Mouse (Mus musculus) embryonic stem cell, embryonic (primary cell): ENCODE data around the gene Oas2.
"Not testable (repeated sequence)": the region's sequence is repeated elsewhere in the genome, so short reads cannot be mapped to it uniquely, and the experiment has no call there.

Source experiments
- CTCF ChIA-PET, 4 experiments: fragments of 300-600 bp in 2 of 4; fragments of 350-600 bp in 2 of 4; sonication (Branson Sonifier 250); formaldehyde crosslinking; loops; one replicate each; lab custom pipeline; 2022; ENCODE audit warnings: inconsistent platforms in 2 of 4; lab: Charles Lee
- POLR2A ChIA-PET, 4 experiments: fragments of 300-600 bp in 2 of 4; fragments of 350-600 bp in 2 of 4; sonication (Branson Sonifier 250); formaldehyde crosslinking; loops; one replicate each; lab custom pipeline; 2022; ENCODE audit warnings: antibody characterized with exemption in 4 of 4, inconsistent platforms in 1 of 4; lab: Charles Lee

Gene Oas2

DNA sequence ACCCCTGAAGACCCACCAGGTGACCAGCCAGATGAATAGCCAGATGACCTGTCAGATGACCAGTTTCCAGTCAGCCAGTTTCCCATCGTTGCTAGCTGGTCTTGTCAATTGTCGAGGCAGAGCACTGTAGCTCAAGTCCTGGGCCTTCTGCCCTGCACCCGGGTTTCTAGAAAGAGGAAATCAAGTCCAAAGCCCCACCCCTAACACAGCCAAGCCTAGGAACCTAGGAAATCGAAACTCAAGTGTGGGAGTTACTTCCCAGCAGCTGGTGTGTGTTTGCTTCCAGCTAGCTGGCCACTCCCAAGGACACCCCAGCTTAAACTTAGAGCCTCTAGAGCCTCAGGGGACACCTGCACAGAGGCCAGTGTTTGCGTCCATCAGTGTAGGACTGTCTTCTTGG lies at the start of gene Oas2:
Oas2 (minus strand) TSS at position 166 of the 400 bp plus-strand sequence.
- ChIA-PET POLR2A (interaction anchor here (0.6 to 1.6 kb wide), 15 partner anchors 9 to 271 kb away, joined by 3 to 8 read pairs (median 3); no protein-coding TSS in a partner anchor), CTCF (interaction anchor here in 3 of 4 experiments (0.7 to 1.7 kb wide), 13 partner anchors 8 to 150 kb away, joined by 3 to 9 read pairs (median 3); no protein-coding TSS in a partner anchor)

GRCm38 (mm10) chr5:120798943-120799342 lies 49.3 kb upstream of the Oas2 start:
- CTCF ChIA-PET, POLR2A ChIA-PET: not testable (repeated sequence)

GRCm38 (mm10) chr5:120798147-120798546 lies 48.5 kb upstream of the Oas2 start:
- POLR2A ChIA-PET: not testable (repeated sequence)
- CTCF ChIA-PET: interaction anchor here in 2 of 4 experiments (0.6 to 1.9 kb wide), 3 partner anchors 8 to 118 kb away, joined by 3 to 5 read pairs (median 3); no protein-coding TSS in a partner anchor

DNA sequence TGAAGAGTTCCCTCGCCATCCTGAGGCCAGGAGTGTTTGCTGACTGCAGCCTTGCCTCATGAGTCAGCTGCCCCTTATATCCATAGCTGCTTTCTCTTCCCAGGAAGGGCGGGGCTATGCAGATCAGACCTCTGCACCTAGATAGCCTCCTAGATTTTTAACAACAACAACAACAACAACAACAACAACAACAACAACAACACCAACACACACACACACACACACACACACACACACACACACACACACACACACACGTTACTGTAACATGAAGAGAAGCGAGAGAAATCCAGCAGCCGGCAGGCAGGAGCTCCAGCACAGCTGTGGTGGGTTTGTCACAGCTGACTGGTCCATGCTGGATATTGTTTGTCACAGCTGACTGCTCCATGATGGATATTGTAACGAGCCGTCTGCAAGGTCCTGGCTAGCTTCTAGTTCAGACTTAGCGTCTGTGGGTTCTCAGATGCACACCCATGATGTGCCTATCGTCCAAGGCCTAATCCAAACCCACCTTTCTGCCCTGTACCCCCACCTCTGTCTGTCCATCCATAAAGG lies 45.9 kb upstream of the Oas2 start, which contains the start of gene Oas1e:
Oas1e (minus strand) TSS at position 51 of the 555 bp plus-strand sequence.
- ChIA-PET POLR2A (interaction anchor here (0.6 to 1.4 kb wide), 9 partner anchors 52 to 324 kb away, joined by 3 to 5 read pairs (median 3); partner anchors contain the start of gene Oas1g (in 1 of the 4)), CTCF (interaction anchor here in 3 of 4 experiments (0.6 to 1.5 kb wide), 23 partner anchors 11 to 1966 kb away, joined by 3 to 7 read pairs (median 3); partner anchors contain the start of gene Cfap73 (in 1 of the 3))

DNA sequence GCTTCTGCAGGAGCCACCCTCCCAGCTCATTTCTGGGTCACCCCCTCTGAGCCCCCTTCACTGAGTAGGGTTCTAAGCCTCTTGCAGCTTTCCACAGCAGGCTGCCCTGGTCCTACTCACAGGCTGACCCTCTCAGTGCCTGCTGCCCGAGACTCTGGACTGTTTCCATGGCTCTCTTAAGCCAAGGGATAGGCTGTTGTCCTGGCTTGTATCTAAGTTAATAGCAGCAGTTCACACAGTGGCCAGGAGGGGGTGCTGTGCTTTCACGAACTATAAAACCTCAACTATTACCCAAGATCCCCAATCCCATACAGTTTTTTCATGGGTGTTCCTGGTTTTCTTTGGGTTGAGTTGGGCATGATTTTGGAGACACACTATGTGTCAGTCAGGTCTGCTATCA lies 43.4 kb upstream of the Oas2 start:
- ChIA-PET POLR2A (interaction anchor here in 2 of 4 experiments (0.5 to 1.1 kb wide), 2 partner anchors 10 to 59 kb away, joined by 3 to 4 read pairs; no protein-coding TSS in a partner anchor), CTCF (interaction anchor here (0.5 to 1.3 kb wide), 21 partner anchors 10 to 679 kb away, joined by 3 to 6 read pairs (median 3); partner anchors contain the start of gene Oas1c (in 1 of the 4))

DNA sequence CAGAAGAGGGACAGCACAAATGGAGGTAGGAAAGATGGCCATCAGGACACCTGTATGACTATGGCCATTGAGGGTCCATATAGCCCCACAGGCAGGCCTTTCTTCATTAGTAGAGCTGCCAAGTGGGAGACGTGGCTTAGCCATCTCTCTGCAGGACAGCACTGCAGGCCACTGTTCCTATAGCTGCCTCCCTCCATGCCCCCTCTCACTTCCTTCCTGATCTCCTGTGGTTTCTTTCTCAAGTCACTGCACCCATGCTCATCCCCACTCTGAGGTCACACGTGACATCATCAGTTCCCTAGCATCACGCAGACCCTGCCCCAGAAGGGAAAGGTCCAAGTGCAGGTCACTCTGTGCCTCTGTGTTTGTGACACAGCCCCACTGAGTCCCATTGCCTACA lies 37.4 kb upstream of the Oas2 start:
- ChIA-PET CTCF (interaction anchor here in 1 of 4 experiments (0.6 kb wide), 1 partner anchor 83 kb away, joined by 8 read pairs; no protein-coding TSS in a partner anchor), POLR2A (no interaction called here)

- POLR2A ChIA-PET: interaction anchor here in 3 of 4 experiments (0.7 to 3.1 kb wide), 13 partner anchors 8 to 267 kb away, joined by 3 to 14 read pairs (median 3); partner anchors contain the start of gene Oas1c (in 1 of the 3)
- CTCF ChIA-PET: interaction anchor here (0.6 to 2.8 kb wide), 31 partner anchors 10 to 318 kb away, joined by 3 to 28 read pairs (median 4); partner anchors contain the start of genes Oas1e (in 2 of the 4), Iqcd (in 1 of the 4), Oas1c (in 1 of the 4) and Plbd2 (in 1 of the 4)
These were observed 32.8 kb upstream of the Oas2 start for GRCm38 (mm10) chr5:120782446-120782845.

DNA sequence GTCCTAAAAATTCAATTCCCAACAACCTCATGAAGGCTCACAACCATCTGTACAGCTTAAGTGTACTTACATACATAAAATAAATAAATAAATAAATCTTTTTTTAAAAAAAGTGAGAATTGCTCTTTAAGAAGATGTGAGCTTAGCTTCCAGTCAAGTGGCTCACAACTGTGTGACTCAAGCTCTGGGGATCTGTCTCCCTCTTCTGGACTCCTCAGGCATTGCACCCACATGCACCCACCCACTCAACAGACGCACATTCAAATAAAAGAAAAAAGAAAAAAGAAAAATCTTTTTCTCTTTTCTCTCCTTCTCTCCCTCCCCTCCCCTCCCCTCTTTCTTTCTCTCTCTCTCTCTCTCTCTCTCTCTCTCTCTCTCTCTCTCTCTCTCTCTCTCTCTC lies 32.0 kb upstream of the Oas2 start:
- ChIA-PET CTCF (interaction anchor here (0.6 to 2.8 kb wide), 26 partner anchors 10 to 497 kb away, joined by 3 to 28 read pairs (median 4); partner anchors contain the start of genes Oas1e (in 1 of the 4), Oas2 (in 1 of the 4) and Rasal1 (in 1 of the 4)), POLR2A (interaction anchor here in 3 of 4 experiments (0.6 to 3.1 kb wide), 8 partner anchors 19 to 161 kb away, joined by 3 to 14 read pairs (median 4); partner anchors contain the start of genes Oas1c (in 1 of the 3) and Oas2 (in 1 of the 3))

DNA sequence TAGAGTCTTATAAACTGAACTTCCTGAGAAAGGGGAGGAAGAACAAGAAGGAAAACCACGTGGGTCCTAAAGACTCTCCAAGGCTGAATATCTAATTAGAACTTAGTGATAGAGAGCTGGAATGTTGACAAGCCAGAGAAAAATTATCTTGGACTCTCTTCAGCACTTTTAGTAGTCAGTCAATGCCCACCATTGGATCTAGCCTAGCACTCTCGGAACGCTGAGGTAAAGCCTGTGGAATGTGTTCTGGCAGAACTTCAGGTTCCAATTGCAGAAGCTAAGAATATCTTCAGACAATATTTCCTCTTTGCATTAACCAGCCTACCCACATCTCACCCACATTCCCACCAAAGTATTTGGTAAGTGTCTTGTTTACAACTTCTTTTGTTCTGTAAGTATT lies 30.3 kb upstream of the Oas2 start:
- ChIA-PET POLR2A (interaction anchor here in 1 of 4 experiments (1.0 kb wide), 1 partner anchor 18 kb away, joined by 3 read pairs; no protein-coding TSS in a partner anchor), CTCF (interaction anchor here in 1 of 4 experiments (1.2 kb wide), 1 partner anchor 174 kb away, joined by 3 read pairs; no protein-coding TSS in a partner anchor)

GRCm38 (mm10) chr5:120778941-120779340 lies 29.3 kb upstream of the Oas2 start:
- ChIA-PET CTCF (interaction anchor here in 2 of 4 experiments (0.9 to 1.2 kb wide), 2 partner anchors 119 to 173 kb away, joined by 3 to 5 read pairs; no protein-coding TSS in a partner anchor), POLR2A (interaction anchor here in 1 of 4 experiments (0.6 kb wide), 1 partner anchor 58 kb away, joined by 4 read pairs; no protein-coding TSS in a partner anchor)

GRCm38 (mm10) chr5:120777478-120777877 lies 27.8 kb upstream of the Oas2 start, which contains the start of gene Oas3:
Oas3 (minus strand) TSS chr5:120777661.
- POLR2A ChIA-PET: no interaction called here
- CTCF ChIA-PET: interaction anchor here in 2 of 4 experiments (0.7 to 1.5 kb wide), 2 partner anchors 29 to 157 kb away, joined by 3 to 4 read pairs; no protein-coding TSS in a partner anchor

- ChIA-PET POLR2A (no interaction called here), CTCF (interaction anchor here in 2 of 4 experiments (0.6 to 1.5 kb wide), 3 partner anchors 30 to 753 kb away, joined by 3 to 4 read pairs (median 3); no protein-coding TSS in a partner anchor)
These were observed 27.1 kb upstream of the Oas2 start for GRCm38 (mm10) chr5:120776801-120777200.

DNA sequence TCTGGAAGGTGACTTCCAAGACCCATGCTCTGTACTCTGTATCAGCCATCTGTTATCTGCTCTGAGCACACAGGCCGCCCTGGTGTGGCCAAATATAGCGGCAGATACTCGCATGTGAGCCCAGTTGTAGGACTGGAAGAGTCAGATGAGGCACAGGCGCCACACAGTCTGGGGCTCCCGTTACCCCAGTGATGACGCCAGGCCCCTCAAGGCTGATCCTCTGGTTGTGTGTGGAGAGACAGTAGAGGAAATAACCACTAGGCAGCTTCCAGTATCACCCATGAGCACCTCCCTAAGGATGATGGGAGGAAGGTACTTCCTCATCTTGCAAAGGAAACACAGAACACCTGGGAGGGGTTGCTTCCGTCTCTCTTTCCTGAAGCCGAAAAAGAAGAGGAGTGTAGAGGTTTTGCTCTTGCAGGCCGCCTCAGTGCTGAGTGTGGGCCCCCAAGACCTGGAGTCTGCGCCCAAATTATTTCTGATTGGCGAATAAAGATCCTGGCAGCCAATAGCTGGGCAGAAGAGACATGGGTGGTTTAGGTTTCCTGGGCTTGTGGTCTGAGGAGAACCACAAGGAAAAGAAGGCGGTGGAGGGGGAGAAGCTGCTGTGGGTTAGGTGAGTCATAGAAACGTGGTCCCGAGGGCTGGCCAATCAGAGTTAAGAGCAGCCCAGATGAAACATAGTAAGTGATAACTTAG lies 25.8 kb upstream of the Oas2 start:
- CTCF ChIA-PET: interaction anchor here in 2 of 4 experiments (0.5 to 1.4 kb wide), 2 partner anchors 48 to 170 kb away, joined by 3 read pairs; no protein-coding TSS in a partner anchor
- POLR2A ChIA-PET: interaction anchor here in 3 of 4 experiments (0.6 to 1.3 kb wide), 6 partner anchors 14 to 292 kb away, joined by 3 to 4 read pairs (median 3); partner anchors contain the start of gene Oas2 (in 1 of the 3)

DNA sequence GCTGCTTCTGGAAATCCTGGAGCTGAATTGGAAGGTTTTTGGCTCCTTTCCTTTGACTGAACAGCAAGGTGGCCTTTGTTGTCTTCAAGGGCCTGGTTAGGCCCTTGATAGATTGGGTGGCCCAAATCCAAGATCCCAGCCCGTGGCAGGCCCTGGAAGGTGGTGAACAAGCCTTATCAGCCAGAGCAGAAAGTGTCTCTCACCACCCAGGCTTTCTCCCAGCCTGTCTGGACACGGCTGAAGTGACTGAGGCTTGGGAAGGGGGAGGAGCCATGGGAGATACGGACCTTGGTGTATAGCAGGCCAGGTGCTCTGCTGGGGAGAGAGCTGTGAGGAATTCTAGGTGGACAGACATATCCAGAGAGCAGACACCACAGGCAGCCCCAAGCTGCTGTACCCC lies 19.7 kb upstream of the Oas2 start:
- CTCF ChIA-PET: interaction anchor here in 1 of 4 experiments (0.6 to 1.0 kb wide), 2 partner anchors 19 to 827 kb away, joined by 3 to 4 read pairs; no protein-coding TSS in a partner anchor

GRCm38 (mm10) chr5:120765010-120765409 lies 15.4 kb upstream of the Oas2 start:
- CTCF ChIA-PET: interaction anchor here (0.6 to 1.6 kb wide), 9 partner anchors 39 to 468 kb away, joined by 3 to 11 read pairs (median 4); partner anchors contain the start of genes Ddx54 (in 1 of the 4), Rasal1 (in 1 of the 4) and Rita1 (in 1 of the 4)
- POLR2A ChIA-PET: interaction anchor here in 2 of 4 experiments (0.6 to 1.5 kb wide), 4 partner anchors 36 to 160 kb away, joined by 3 to 5 read pairs (median 3); no protein-coding TSS in a partner anchor

More for the DNA sequence above, 19.7 kb upstream of the Oas2 start:
- POLR2A ChIA-PET: interaction anchor here in 1 of 4 experiments (1.3 kb wide), 1 partner anchor 67 kb away, joined by 3 read pairs; no protein-coding TSS in a partner anchor

GRCm38 (mm10) chr5:120761901-120762300 lies 12.2 kb upstream of the Oas2 start:
- CTCF ChIA-PET: interaction anchor here (0.5 to 2.8 kb wide), 35 partner anchors 12 to 742 kb away, joined by 3 to 23 read pairs (median 4); partner anchors contain the start of genes Oas2 (in 1 of the 4) and Rasal1 (in 1 of the 4)
- POLR2A ChIA-PET: interaction anchor here (0.5 to 3.5 kb wide), 32 partner anchors 9 to 1128 kb away, joined by 3 to 14 read pairs (median 4); partner anchors contain the start of genes Oas1c (in 2 of the 4) and Plbd2 (in 1 of the 4)

DNA sequence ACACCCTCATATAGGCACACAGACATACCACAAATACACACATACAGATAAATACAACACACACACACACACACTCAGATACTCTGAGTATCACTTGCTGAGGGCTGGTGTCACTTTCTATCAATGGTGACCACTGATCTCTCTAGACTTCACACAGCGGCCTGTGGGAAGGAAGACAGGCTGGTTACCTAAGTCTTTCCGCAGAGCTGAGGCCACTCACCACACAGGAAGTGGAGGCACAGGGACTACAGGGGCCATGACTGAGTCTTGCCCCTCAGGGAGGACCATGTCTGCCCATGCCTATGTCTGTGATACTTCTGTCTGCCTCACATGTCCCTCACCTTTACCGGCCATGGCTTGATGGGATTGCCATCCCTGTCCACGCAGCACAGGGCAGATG lies 4.6 kb upstream of the Oas2 start:
- POLR2A ChIA-PET: interaction anchor here in 1 of 4 experiments (1.1 kb wide), 1 partner anchor 132 kb away, joined by 3 read pairs; no protein-coding TSS in a partner anchor
- CTCF ChIA-PET: interaction anchor here in 1 of 4 experiments (1.1 to 1.3 kb wide), 2 partner anchors 149 to 252 kb away, joined by 3 to 4 read pairs; no protein-coding TSS in a partner anchor
